Mouse (Mus musculus) E14TG2a.4 (cell line): ENCODE measurements around the gene Tmc3.

Source experiments
- H3K27me3 ChIP-seq: 2 replicates; pipeline ENCODE4 v1.6.1; 2014; ENCODE audit warnings: low read length, control low read depth; ENCODE audit not compliant: insufficient read depth
- H3K36me3 ChIP-seq: 2 replicates; pipeline ENCODE4 v1.6.1; 2014; ENCODE audit warnings: low read length, control low read depth; ENCODE audit not compliant: insufficient read depth
- H3K4me1 ChIP-seq: replicated peaks from 2 replicates; pipeline ENCODE4 v1.6.1; 2014; ENCODE audit warnings: low read depth, low read length, control low read depth
- H3K4me3 ChIP-seq: replicated peaks from 2 replicates; pipeline ENCODE4 v1.5.1; 2014; ENCODE audit warnings: mild to moderate bottlenecking, low read length
- H3K9me3 ChIP-seq: 2 replicates; pipeline ENCODE4 v1.6.1; 2014; ENCODE audit warnings: low read length, control low read depth
- CTCF ChIP-seq: conservative IDR thresholded peaks from 2 replicates; pipeline ENCODE4 v1.5.1; 2014; ENCODE audit warnings: low read length
- NANOG ChIP-seq: IDR thresholded peaks from 2 replicates; pipeline ENCODE4 v1.6.1; 2014; ENCODE audit warnings: borderline replicate concordance, low read length, mixed read lengths
- POU5F1 ChIP-seq: IDR thresholded peaks from 2 replicates; pipeline ENCODE4 v1.6.1; 2014; ENCODE audit warnings: low read length, borderline replicate concordance

Gene Tmc3

DNA sequence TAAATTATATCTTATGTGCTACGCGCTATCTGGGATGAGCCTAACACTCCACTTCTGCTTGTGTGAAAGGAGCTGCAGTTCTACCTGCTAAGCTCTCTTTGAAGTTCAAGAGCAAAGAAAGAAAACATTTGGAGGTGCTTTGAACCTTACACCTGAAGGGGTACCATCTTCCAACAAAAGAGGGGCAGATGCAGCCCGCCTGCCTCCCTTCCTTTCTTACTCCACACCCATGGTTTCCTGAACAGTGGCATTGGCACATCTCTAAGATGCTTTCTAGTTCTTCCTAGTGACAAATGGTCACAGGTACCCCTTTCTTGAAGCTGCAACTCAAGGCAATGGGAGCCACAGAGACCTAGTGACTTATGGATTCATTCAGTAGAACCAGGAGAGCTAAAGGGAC lies 77.0 kb downstream of the Tmc3 start:
- Histone ChIP-seq H3K9me3 (peaks cover 9% of the 10 kb centered on the region), H3K4me1 (peaks cover 3% of the 10 kb centered on the region; the same call in 1 of the 2 replicates), H3K4me3 (no peak overlapping the region), H3K27me3 (peaks cover 9% of the 10 kb centered on the region; the same call in 1 of the 2 replicates), H3K36me3 (no peaks in the 10 kb centered on the region)
- no peak for TF ChIP-seq POU5F1
- no peak for TF ChIP-seq NANOG
- no peak for TF ChIP-seq CTCF

DNA sequence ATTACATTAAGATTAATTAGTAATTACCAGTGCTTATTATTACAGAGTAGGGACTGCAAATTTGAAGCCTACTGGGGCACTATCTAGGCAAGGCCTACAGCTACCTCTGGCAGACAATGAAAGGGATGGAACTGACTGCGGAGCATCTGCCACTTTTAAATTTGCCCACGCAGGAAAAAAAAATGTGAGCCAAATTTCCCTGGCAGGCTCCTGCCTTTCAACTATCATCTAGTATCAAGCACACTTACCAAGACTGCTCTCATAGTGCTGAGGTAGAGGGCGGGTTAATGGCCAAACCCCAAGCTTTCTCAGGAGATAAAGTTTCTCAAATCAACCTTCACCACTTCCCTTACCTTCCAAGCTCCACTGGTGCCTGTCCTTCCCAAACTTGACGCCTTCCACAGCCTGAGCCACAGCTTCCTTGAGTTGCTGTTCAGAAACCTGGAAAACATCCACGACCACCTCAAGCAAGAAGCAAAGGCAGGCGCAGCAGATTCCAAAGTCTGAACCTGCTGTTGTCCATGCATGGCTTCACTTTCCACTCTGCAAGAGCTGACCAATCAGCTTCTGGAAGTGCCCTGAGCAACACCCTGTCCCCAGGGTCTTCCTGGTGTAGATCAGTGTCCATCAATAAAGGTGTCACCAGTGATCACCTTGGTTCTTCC lies 78.1 kb downstream of the Tmc3 start:
- Histone ChIP-seq H3K27me3 (peaks cover 9% of the 10 kb centered on the region; the same call in 1 of the 2 replicates), H3K4me1 (peaks cover 3% of the 10 kb centered on the region; the same call in 1 of the 2 replicates), H3K9me3 (peaks cover 8% of the 10 kb centered on the region), H3K36me3 (no peaks in the 10 kb centered on the region), H3K4me3 (no peak overlapping the region)
- TF ChIP-seq NANOG (no peak), POU5F1 (no peak), CTCF (no peak)

DNA sequence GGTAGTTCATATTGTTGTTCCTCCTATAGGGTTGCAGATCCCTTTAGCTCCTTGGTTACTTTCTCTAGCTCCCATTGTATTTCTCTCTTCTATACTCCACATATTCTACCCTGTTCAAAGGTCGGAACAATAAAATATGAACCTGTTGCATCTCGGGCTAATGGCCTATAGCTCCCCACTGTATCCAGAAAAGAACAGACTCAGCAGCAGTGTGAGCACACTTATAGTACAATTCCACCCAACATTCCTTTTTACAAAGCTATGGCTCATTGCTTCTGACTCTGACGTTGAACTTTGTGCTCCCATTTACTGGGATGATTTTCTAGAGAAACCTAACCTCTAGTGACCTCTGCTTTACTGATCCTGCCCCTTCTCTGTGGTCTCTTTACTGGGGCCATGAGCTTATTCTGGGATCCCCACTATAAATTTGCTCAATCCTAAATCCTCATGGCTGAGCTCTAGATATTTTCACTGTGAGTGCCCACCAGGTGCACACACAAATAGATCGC lies 81.4 kb downstream of the Tmc3 start:
- H3K27me3 ChIP-seq: peaks cover 6% of the 10 kb centered on the region; the same call in 1 of the 2 replicates
- H3K4me3 ChIP-seq: no peak overlapping the region
- no peaks in the 10 kb centered on the region for H3K9me3 ChIP-seq
- no peaks in the 10 kb centered on the region for H3K4me1 ChIP-seq
- TF ChIP-seq NANOG: no peak
- TF ChIP-seq POU5F1: no peak
- no peak for TF ChIP-seq CTCF
- no peaks in the 10 kb centered on the region for H3K36me3 ChIP-seq

DNA sequence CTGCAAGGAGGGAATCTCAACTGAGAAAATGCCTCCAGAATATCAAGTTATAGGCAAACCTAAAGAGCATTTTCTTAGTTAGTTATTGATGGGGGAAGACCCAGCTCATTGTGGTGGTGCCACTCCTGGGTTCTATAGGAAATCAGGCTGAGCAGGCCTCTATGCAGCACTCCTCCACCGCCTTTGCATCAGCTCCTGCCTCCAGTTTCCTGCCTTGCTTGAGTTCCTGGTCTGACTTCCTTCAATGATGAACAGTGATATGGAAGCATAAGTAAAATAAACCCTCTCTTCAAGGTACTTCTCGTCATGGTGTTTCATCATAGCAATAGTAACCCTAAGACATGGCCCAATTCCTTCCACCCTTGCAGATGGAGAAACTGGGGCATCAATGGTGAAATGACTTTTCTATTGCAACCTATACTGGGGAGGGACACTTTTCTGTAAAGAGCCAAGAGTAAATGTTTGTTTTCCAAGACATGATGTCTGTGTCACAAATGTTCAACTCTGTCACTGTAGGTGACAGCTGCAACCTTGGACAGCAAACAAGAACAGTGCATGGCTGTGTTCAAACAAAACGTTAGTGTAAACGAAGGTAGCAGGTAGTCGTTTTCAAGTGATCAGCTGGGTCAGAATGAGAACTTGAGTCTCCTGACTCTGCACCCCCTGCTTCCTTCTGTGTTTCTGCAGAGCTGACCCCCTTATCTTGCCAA lies 83.4 kb downstream of the Tmc3 start:
- Histone ChIP-seq H3K27me3 (peaks cover under 1% of the 10 kb centered on the region; the same call in 1 of the 2 replicates), H3K9me3 (no peaks in the 10 kb centered on the region), H3K36me3 (no peaks in the 10 kb centered on the region), H3K4me1 (no peaks in the 10 kb centered on the region), H3K4me3 (no peak overlapping the region)
- TF ChIP-seq POU5F1: no peak
- no peak for TF ChIP-seq CTCF
- no peak for TF ChIP-seq NANOG

DNA sequence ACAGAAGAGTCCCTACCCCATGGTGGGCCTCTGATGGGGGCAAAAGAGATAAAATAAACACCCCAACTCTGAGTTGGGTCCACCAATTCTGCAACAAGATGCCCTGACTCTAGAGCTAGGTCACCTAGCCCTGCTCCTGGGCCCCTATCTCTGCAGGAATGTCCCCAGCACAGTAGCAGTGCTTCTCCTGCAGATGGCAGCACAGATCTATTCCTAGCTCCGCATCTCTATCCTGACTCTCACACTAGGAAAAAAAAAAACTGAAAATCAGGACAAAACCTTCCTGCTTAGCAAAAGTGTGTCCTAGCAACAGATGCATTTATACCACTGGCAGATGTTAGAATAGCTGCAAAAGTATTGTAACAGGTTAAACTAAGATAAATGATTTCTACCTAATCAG lies 84.0 kb downstream of the Tmc3 start:
- no peaks in the 10 kb centered on the region for H3K4me1 ChIP-seq

DNA sequence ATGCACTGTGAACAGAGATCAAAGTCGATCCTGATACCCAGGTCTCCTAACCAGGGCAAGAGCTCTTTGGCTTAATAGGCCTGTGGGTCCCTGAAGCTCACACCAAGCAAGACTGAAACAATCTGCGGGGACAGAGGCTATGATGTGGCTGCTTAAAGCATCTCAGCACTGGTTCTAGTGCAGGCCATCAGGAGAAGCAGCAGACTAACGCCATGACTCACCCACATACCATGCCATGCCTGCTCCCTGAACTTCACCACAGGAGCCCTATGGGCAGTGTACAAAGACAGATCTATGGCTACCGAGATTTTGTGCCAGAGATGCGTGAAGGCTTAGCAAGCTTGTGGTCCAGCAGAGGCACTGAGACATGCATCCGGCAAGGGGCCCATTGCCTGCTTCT lies 86.8 kb downstream of the Tmc3 start:
- no peak for TF ChIP-seq NANOG
- no peak for TF ChIP-seq POU5F1
- no peak for TF ChIP-seq CTCF

More for the DNA sequence above, 84.0 kb downstream of the Tmc3 start:
- Histone ChIP-seq H3K36me3 (no peaks in the 10 kb centered on the region), H3K27me3 (no peaks in the 10 kb centered on the region), H3K9me3 (no peaks in the 10 kb centered on the region), H3K4me3 (no peak overlapping the region)
- TF ChIP-seq POU5F1 (no peak), CTCF (peak; percentile 86)

More for the DNA sequence above, 86.8 kb downstream of the Tmc3 start:
- Histone ChIP-seq H3K27me3 (no peaks in the 10 kb centered on the region), H3K9me3 (no peaks in the 10 kb centered on the region), H3K4me1 (no peaks in the 10 kb centered on the region), H3K36me3 (no peaks in the 10 kb centered on the region), H3K4me3 (no peak overlapping the region)
